Mouse (Mus musculus) kidney, embryonic 16.5 days (tissue): Measurements from ENCODE around the gene 1700001J03Rik. TPM values are rescaled to one million over a fixed set of nuclear protein-coding genes. Genes with fewer than 3 reads are reported as not detected.

Experiments
- ATAC-seq: fragments of 200-750 bp; cut with Nextera tagmentation; 2 replicates; pipeline ENCODE4 v1.8.0; 2017; ENCODE audit warnings: moderate TSS enrichment; ENCODE audit not compliant: low FRiP score, low TSS enrichment
- H3K27ac ChIP-seq: fragments of 300-500 bp; sonication (generic); 2 replicates; pipeline ENCODE4 v1.5.1; 2014; ENCODE audit warnings: low read length
- H3K27me3 ChIP-seq: fragments of 300-500 bp; sonication (generic); 2 replicates; pipeline ENCODE4 v1.6.1; 2014; ENCODE audit warnings: low read length, control low read depth, mixed read lengths; ENCODE audit not compliant: insufficient read depth
- H3K36me3 ChIP-seq: fragments of 300-500 bp; sonication (generic); 2 replicates; pipeline ENCODE4 v1.6.1; 2014; ENCODE audit warnings: low read length, control low read depth, mixed read lengths; ENCODE audit not compliant: insufficient read depth
- H3K4me1 ChIP-seq: fragments of 300-500 bp; sonication (generic); 2 replicates; pipeline ENCODE4 v1.6.1; 2014; ENCODE audit warnings: low read length, control low read depth, mixed read lengths; ENCODE audit not compliant: insufficient read depth
- H3K4me2 ChIP-seq: fragments of 300-500 bp; sonication (generic); replicated peaks from 2 replicates; pipeline ENCODE4 v1.6.1; 2014; ENCODE audit warnings: low read depth, low read length
- H3K4me3 ChIP-seq: fragments of 300-500 bp; sonication (generic); 2 replicates; pipeline ENCODE4 v1.5.1; 2014; ENCODE audit warnings: mild to moderate bottlenecking, low read length
- H3K9ac ChIP-seq: fragments of 300-500 bp; sonication (generic); replicated peaks from 2 replicates; pipeline ENCODE4 v1.6.1; 2014; ENCODE audit warnings: low read length
- H3K9me3 ChIP-seq: fragments of 300-500 bp; sonication (generic); 2 replicates; pipeline ENCODE4 v1.6.1; 2016; ENCODE audit warnings: low read length, control low read depth
- WGBS: fragments of 180-500 bp; shearing (Covaris S2); extraction: QIAGEN DNeasy Blood & Tissue Kit; methylation state at CpG from one replicate; pipeline ENCODE4 v1.1.7; 2014; 5-methylcytosine and 5-hydroxymethylcytosine counted together
- polyA plus RNA-seq: library from polyadenylated mRNA; unstranded; fragments of >200 nt; fragmentation: Nextera tagmentation; extraction: Ambion mirVana; gene quantifications from 2 replicates; pipeline ENCODE4 v1.2.1, GENCODE M21; 2015

Gene 1700001J03Rik
- polyA plus RNA-seq, 1 experiment from 2014 or later = 0.21 TPM

- Histone ChIP-seq H3K4me1 (no peaks in the 10 kb centered on the region), H3K9me3 (peaks cover 2% of the 10 kb centered on the region; the same call in 1 of the 2 replicates), H3K27me3 (no peaks in the 10 kb centered on the region), H3K9ac (no peak overlapping the region), H3K27ac (no peak overlapping the region), H3K4me3 (no peak overlapping the region), H3K4me2 (no peak overlapping the region), H3K36me3 (no peaks in the 10 kb centered on the region)
- WGBS = 53% methylated on average over 2 of the region's 2 CpGs
- ATAC-seq = no peak
Measured at GRCm38 (mm10) chr5:146147903-146148302, 37.2 kb downstream of the 1700001J03Rik start.

Other genes with a start within 250 kb of the 1700001J03Rik start
- gene Cyp3a25, start 175.7 kb downstream of the 1700001J03Rik start, polyA plus RNA-seq = not detected in 2 replicates
- not detected in 2 replicates for gene Cyp3a59, start 106.0 kb downstream of the 1700001J03Rik start, polyA plus RNA-seq
- not detected in 2 replicates for gene Gm5565, start 24.8 kb downstream of the 1700001J03Rik start, polyA plus RNA-seq
- gene Gm6309, start 14.6 kb downstream of the 1700001J03Rik start, polyA plus RNA-seq = not detected in 2 replicates
- 71.2 and 71.9 TPM in 2 replicates for gene Rnf6, start 36.3 kb upstream of the 1700001J03Rik start, polyA plus RNA-seq
- gene Cdk8, start 45.9 kb upstream of the 1700001J03Rik start, polyA plus RNA-seq = 11.4 and 12.4 TPM in 2 replicates
- 3.0 and 3.5 TPM in 2 replicates for gene Wasf3, start 199.7 kb upstream of the 1700001J03Rik start, polyA plus RNA-seq